Mouse (Mus musculus): Measurements from ENCODE around the gene Klf6. TPM values are rescaled to one million over a fixed set of nuclear protein-coding genes. Genes with fewer than 3 reads are reported as not detected.

The Klf6 gene
- polyA plus RNA-seq, 1 experiment from 2014 or later, result 63.7 TPM

- H3K4me3 ChIP-seq (replicated peaks), result no peak overlapping the region
- H3K4me2 ChIP-seq, result no peak overlapping the region
- no peaks in the 10 kb centered on the region for H3K9me3 ChIP-seq (replicated peaks)
- no peak overlapping the region for H3K27ac ChIP-seq
- H3K27me3 ChIP-seq, result no peaks in the 10 kb centered on the region
- ATAC-seq (replicated peaks; ENCODE audit: low FRiP score), result no peak
- H3K9ac ChIP-seq, result no peak overlapping the region
- WGBS, result 90% methylated on average over 4 of the region's 4 CpGs
- H3K36me3 ChIP-seq, result no peaks in the 10 kb centered on the region
- H3K4me1 ChIP-seq, result no peaks in the 10 kb centered on the region
Measured at GRCm38 (mm10) chr13:5886810-5887209, 25.5 kb downstream of the Klf6 start.

- Histone ChIP-seq H3K27me3 (no peaks in the 10 kb centered on the region), H3K36me3 (no peaks in the 10 kb centered on the region), H3K4me1 (no peaks in the 10 kb centered on the region), H3K9me3 (replicated peaks) (no peaks in the 10 kb centered on the region), H3K4me3 (replicated peaks) (no peak overlapping the region), H3K27ac (no peak overlapping the region), H3K9ac (no peak overlapping the region), H3K4me2 (no peak overlapping the region)
- ATAC-seq (replicated peaks; ENCODE audit: low FRiP score), result no peak
- 72% methylated on average over 5 of the region's 5 CpGs for WGBS
Measured at GRCm38 (mm10) chr13:5888164-5888563, 26.9 kb downstream of the Klf6 start.

- H3K9me3 ChIP-seq (replicated peaks), result no peaks in the 10 kb centered on the region
- 81% methylated on average over 1 of the region's 1 CpGs for WGBS
- no peaks in the 10 kb centered on the region for H3K27me3 ChIP-seq
- H3K4me3 ChIP-seq (replicated peaks), result no peak overlapping the region
- H3K36me3 ChIP-seq, result no peaks in the 10 kb centered on the region
- H3K27ac ChIP-seq, result no peak overlapping the region
- no peak overlapping the region for H3K9ac ChIP-seq
- ATAC-seq (replicated peaks; ENCODE audit: low FRiP score), result no peak
- no peaks in the 10 kb centered on the region for H3K4me1 ChIP-seq
- H3K4me2 ChIP-seq, result no peak overlapping the region
Measured at GRCm38 (mm10) chr13:5888731-5889130, 27.4 kb downstream of the Klf6 start.

GRCm38 (mm10) chr13:5890035-5890434 is 28.8 kb downstream of the Klf6 start:
- Histone ChIP-seq H3K9ac (no peak overlapping the region), H3K27me3 (no peaks in the 10 kb centered on the region), H3K4me3 (replicated peaks) (no peak overlapping the region), H3K27ac (no peak overlapping the region), H3K4me2 (no peak overlapping the region), H3K9me3 (replicated peaks) (no peaks in the 10 kb centered on the region), H3K36me3 (no peaks in the 10 kb centered on the region), H3K4me1 (no peaks in the 10 kb centered on the region)
- WGBS, result 79% methylated on average over 3 of the region's 3 CpGs
- no peak for ATAC-seq (replicated peaks; ENCODE audit: low FRiP score)

- H3K36me3 ChIP-seq, result no peaks in the 10 kb centered on the region
- no peak overlapping the region for H3K4me2 ChIP-seq
- H3K9ac ChIP-seq, result no peak overlapping the region
- H3K9me3 ChIP-seq (replicated peaks), result no peaks in the 10 kb centered on the region
- no peaks in the 10 kb centered on the region for H3K27me3 ChIP-seq
- no peak for ATAC-seq (replicated peaks; ENCODE audit: low FRiP score)
- no peak overlapping the region for H3K27ac ChIP-seq
- H3K4me3 ChIP-seq (replicated peaks), result no peak overlapping the region
- 0 out of 2 replicates have a peak, but pooled peaks cover 7% of the 10 kb centered on the region for H3K4me1 ChIP-seq
- WGBS, result 86% methylated on average over 9 of the region's 9 CpGs
Measured at GRCm38 (mm10) chr13:5892684-5893447, 31.6 kb downstream of the Klf6 start.

- Histone ChIP-seq H3K9ac (no peak overlapping the region), H3K9me3 (replicated peaks) (no peaks in the 10 kb centered on the region), H3K4me2 (no peak overlapping the region), H3K4me3 (replicated peaks) (no peak overlapping the region), H3K4me1 (0 out of 2 replicates have a peak, but pooled peaks cover 7% of the 10 kb centered on the region), H3K36me3 (no peaks in the 10 kb centered on the region), H3K27ac (no peak overlapping the region), H3K27me3 (no peaks in the 10 kb centered on the region)
- 80% methylated on average over 3 of the region's 3 CpGs for WGBS
- ATAC-seq (replicated peaks; ENCODE audit: low FRiP score), result no peak
Measured at GRCm38 (mm10) chr13:5894910-5895309, 33.6 kb downstream of the Klf6 start.

- no peak for ATAC-seq (replicated peaks; ENCODE audit: low FRiP score)
- Histone ChIP-seq H3K4me3 (replicated peaks) (no peak overlapping the region), H3K4me2 (no peak overlapping the region), H3K27me3 (no peaks in the 10 kb centered on the region), H3K9ac (no peak overlapping the region), H3K9me3 (replicated peaks) (no peaks in the 10 kb centered on the region), H3K4me1 (0 out of 2 replicates have a peak, but pooled peaks cover 7% of the 10 kb centered on the region), H3K36me3 (no peaks in the 10 kb centered on the region), H3K27ac (no peak overlapping the region)
- WGBS, result 50% methylated on average over 3 of the region's 3 CpGs
Measured at GRCm38 (mm10) chr13:5895851-5896250, 34.6 kb downstream of the Klf6 start.

GRCm38 (mm10) chr13:5897176-5897959 is 36.1 kb downstream of the Klf6 start:
- no peak overlapping the region for H3K4me2 ChIP-seq
- H3K27ac ChIP-seq, result no peak overlapping the region

GRCm38 (mm10) chr13:5899021-5899420 is 37.7 kb downstream of the Klf6 start:
- ATAC-seq (replicated peaks; ENCODE audit: low FRiP score), result no peak
- Histone ChIP-seq H3K36me3 (no peaks in the 10 kb centered on the region), H3K9ac (no peak overlapping the region), H3K4me3 (replicated peaks) (no peak overlapping the region), H3K9me3 (replicated peaks) (no peaks in the 10 kb centered on the region), H3K27me3 (no peaks in the 10 kb centered on the region), H3K4me1 (0 out of 2 replicates have a peak, but pooled peaks cover 7% of the 10 kb centered on the region), H3K27ac (no peak overlapping the region), H3K4me2 (no peak overlapping the region)
- 79% methylated on average over 1 of the region's 1 CpGs for WGBS

More at GRCm38 (mm10) chr13:5897176-5897959, 36.1 kb downstream of the Klf6 start:
- H3K9ac ChIP-seq, result no peak overlapping the region
- no peaks in the 10 kb centered on the region for H3K36me3 ChIP-seq
- 0 out of 2 replicates have a peak, but pooled peaks cover 7% of the 10 kb centered on the region for H3K4me1 ChIP-seq
- H3K27me3 ChIP-seq, result no peaks in the 10 kb centered on the region
- 45% methylated on average over 14 of the region's 14 CpGs for WGBS
- no peak for ATAC-seq (replicated peaks; ENCODE audit: low FRiP score)
- H3K9me3 ChIP-seq (replicated peaks), result no peaks in the 10 kb centered on the region
- H3K4me3 ChIP-seq (replicated peaks), result no peak overlapping the region

GRCm38 (mm10) chr13:5899641-5900040 is 38.4 kb downstream of the Klf6 start:
- WGBS, result 75% methylated on average over 3 of the region's 3 CpGs
- H3K27ac ChIP-seq, result no peak overlapping the region
- H3K4me2 ChIP-seq, result no peak overlapping the region
- ATAC-seq (replicated peaks; ENCODE audit: low FRiP score), result no peak
- H3K36me3 ChIP-seq, result no peaks in the 10 kb centered on the region
- H3K4me1 ChIP-seq, result 0 out of 2 replicates have a peak, but pooled peaks cover 7% of the 10 kb centered on the region
- no peak overlapping the region for H3K9ac ChIP-seq
- no peak overlapping the region for H3K4me3 ChIP-seq (replicated peaks)
- H3K9me3 ChIP-seq (replicated peaks), result no peaks in the 10 kb centered on the region
- H3K27me3 ChIP-seq, result no peaks in the 10 kb centered on the region

GRCm38 (mm10) chr13:5913201-5913600 is 51.9 kb downstream of the Klf6 start:
- no peaks in the 10 kb centered on the region for H3K4me1 ChIP-seq
- no peak overlapping the region for H3K4me2 ChIP-seq
- H3K27me3 ChIP-seq, result no peaks in the 10 kb centered on the region
- H3K27ac ChIP-seq, result no peak overlapping the region
- no peaks in the 10 kb centered on the region for H3K9me3 ChIP-seq (replicated peaks)
- H3K9ac ChIP-seq, result no peak overlapping the region
- no peaks in the 10 kb centered on the region for H3K36me3 ChIP-seq
- H3K4me3 ChIP-seq (replicated peaks), result no peak overlapping the region
- no peak for ATAC-seq (replicated peaks; ENCODE audit: low FRiP score)
- 58% methylated on average over 3 of the region's 3 CpGs for WGBS

GRCm38 (mm10) chr13:5917360-5917759 is 56.1 kb downstream of the Klf6 start:
- Histone ChIP-seq H3K27ac (no peak overlapping the region), H3K4me1 (0 out of 2 replicates have a peak, but pooled peaks cover 2% of the 10 kb centered on the region), H3K27me3 (no peaks in the 10 kb centered on the region), H3K9ac (no peak overlapping the region), H3K9me3 (replicated peaks) (no peaks in the 10 kb centered on the region), H3K4me2 (no peak overlapping the region), H3K4me3 (replicated peaks) (no peak overlapping the region), H3K36me3 (no peaks in the 10 kb centered on the region)
- ATAC-seq (replicated peaks; ENCODE audit: low FRiP score), result no peak
